Mouse (Mus musculus) left cerebral cortex, postnatal 14 days (tissue): Measurements from ENCODE around the gene Mob1b. TPM values are rescaled to one million over a fixed set of nuclear protein-coding genes. Genes with fewer than 3 reads are reported as not detected.

Experiments
- DNase-seq, 2 experiments: peaks; one replicate each; pipeline ENCODE4 v3.0.0; 2021 to 2022; ENCODE audit warnings: low spot score in 2 of 2, mixed read lengths in 1 of 2
- intact Hi-C: fragments of 180-260 bp; cut with DNase I; formaldehyde crosslinking; loops from one replicate; pipeline ENCODE4 v1.15.1; 2025
- total RNA-seq, 2 experiments: library from RNA; stranded (reverse); gene quantifications; 2 replicates each; pipeline ENCODE4 v1.2.3; 2021

Gene Mob1b
- total RNA-seq, 2 experiments from 2014 or later, result 30.8 to 32.8 TPM

DNA sequence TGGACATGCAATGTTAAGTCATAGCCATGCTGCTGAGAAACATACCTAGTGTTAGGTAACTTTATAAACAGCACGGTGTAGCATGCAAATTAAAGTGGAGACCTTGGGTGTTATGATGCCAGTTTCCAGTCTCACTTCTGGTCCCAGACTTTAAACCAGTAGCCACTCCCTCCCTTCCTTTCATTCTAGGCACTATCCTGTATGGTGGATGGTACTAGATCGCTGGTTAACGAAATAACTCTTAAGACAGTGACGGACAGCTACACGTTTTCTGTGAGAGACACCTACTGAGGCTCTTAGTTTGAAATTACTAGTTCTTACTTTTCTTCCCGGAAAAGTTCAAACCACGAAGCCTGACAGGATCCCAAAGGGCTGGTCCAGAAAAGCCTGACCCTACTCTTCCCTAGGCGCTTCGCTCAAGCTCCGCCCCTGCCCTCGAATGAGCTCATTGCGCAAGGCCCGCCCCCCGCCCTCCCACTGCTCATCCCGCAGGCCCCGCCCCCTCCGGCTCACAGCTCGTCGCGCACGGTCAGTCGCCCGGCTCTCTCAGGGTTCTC is 43.9 kb downstream of the Mob1b start:
- DNase-seq, result no peak
- intact Hi-C loops, result loop anchor here (5.0 kb wide), 2 partner anchors 42 to 87 kb away; partner anchors contain the start of genes Grsf1 and Mob1b

DNA sequence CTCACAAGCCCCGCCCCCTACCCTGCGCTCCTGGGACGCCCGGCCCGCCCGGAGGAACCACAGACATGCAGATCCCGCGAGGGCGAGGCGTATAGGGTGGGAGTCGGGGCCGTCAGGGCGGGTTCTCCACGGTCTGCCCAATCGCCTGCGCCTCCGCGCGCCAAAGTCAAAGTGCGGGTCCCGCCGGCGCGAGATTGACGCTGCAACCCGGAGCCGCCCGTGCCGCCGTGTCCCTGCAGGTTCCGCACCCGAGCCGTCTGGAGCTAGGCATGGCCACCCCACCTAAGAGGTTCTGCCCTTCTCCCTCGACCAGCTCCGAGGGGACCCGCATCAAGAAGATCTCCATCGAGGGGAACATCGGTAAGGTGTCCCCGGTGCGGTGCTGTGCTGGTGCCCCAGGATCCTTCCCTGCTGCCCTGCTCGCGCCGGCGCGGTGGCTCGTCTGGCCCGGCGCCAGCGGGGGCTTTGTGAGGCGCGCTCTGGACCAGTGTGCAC is 44.4 kb downstream of the Mob1b start, which contains the start of gene Dck:
Gene Dck (plus strand): TSS at position 10 of the 495 bp plus-strand sequence.
- DNase-seq, result peak; percentile 96 to 98
- intact Hi-C loops, result loop anchor here (5.0 kb wide), 2 partner anchors 43 to 88 kb away; partner anchors contain the start of genes Grsf1 and Mob1b

DNA sequence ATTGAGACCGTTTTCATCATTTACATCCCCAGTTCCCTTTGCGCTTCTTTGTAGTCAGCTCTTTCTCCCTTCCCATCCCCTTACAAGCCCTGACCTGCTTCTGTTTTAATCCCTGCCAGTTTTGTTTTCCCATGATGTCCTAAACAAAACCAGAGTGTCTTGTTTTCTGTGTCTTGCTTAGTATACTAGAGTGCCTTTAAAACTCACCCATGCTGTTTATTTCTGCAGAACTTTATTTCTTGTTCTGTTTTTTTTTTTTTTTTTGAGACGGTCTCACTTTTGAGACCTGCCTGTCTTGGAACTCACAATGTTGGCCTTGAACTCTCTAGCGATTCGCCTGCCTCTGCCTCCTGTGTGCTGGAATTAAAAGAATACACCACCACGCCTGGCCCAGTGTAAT is 44.9 kb downstream of the Mob1b start:
- DNase-seq, result no peak
- intact Hi-C loops, result no loop called here

DNA sequence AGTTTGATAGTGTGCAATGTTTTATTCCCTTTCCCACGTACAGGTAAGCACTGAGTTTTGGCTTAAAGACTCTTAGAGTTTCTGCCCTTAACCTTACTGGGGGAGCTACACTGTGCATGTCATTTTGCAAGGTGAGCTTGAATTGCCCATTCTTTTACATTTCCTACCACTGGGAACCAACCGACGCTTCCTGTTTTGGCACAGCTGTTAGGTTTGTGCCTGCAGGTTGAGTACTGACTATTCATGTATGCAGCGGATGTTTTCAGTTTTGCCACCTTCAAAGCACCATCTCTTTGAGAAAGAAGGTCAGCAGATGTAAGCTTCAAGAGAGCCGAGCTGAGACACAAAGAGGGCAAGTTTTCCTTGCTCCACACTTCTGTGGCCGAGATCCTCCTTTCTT is 45.5 kb downstream of the Mob1b start:
- intact Hi-C loops, result no loop called here
- DNase-seq, result no peak

DNA sequence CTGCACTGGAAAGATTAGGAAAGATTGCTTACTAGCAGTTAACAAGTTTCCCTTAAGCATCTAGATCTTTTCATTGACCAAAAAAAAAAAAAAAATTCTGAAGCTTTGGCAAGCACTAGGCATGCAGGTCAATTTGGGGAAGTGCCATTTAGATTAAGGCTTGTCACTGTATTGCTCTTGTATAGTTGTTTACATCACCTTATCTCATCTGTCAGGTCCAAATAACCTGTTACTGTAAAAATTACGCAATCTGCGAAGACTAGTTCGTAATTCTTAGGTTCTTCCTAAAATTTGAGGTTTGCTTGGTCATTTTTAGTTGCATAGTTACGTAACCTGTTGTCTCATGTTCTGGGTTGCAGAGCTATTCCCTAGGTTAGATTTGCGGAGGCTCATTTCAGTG is 46.2 kb downstream of the Mob1b start:
- no peak for DNase-seq
- intact Hi-C loops, result no loop called here

DNA sequence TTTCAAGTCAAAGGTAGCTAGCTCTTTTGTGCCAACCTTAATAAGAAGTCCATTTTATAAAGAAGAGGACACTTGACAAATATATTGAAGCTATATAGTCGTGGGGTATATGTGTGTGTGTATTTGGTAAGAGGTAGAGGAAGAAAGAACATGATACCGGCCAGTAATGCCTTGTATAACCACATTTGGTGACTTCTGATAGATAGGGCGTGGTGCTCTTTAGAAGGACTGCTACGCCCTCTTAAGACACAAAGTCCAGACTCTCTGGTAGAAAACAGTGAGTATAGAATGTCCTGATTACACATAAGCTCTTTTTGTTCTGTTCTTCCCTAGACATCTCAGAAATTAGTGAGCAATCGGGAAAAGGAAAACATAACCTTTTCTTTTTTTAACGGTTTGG is 47.5 kb downstream of the Mob1b start:
- intact Hi-C loops, result no loop called here
- DNase-seq, result no peak

DNA sequence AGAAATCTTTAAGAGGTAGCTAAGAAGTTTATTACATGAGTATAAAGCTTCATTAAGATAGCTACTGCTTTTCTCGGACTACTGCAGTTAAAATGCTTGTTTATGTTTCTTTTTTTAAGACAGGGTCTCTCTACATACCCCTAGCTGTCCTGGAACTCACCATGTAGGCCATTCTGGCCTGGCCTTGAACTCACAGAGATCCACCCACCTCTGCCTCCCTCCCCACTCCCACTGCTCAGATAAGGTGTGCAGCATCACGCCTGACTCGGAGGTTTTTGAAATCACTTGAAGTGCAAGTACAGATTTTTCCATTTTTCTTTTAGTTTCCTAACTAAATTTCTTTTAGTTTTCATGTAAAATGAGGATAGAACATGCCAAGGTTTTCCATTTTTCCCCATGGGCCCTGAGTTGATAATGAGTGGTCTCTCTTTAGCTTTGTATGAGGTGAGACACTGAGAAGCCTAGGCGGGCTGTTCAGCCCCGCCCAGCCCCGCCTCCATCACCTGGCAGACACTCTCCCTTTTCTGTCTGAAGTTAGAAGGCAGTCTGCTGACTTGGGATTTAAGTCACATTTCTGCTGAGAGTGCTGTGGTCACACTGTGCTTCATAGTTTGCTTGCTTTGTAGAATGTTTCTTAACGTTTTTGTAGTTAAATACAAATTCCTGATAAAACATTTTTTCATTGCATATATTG is 61.6 kb downstream of the Mob1b start:
- DNase-seq, result no peak
- intact Hi-C loops, result no loop called here

DNA sequence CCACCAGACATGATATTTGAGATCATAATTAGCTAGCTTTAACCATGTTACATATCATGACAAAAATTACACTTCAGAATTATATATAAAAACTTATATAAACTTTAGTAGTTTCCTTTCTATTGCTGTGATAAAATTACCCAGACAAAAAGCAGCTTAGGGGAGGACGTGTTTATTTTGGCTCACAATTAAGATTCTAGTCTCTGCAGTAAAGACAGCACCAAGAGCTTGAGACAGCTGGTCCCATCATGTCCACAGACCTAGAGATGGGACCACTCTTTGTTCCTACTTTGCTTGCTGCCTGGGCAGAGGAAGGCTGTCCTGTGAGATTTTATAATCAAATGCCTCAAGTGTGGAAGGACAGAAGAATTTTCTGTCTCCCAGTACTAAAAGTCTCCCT is 64.4 kb downstream of the Mob1b start:
- no peak for DNase-seq
- intact Hi-C loops, result no loop called here

DNA sequence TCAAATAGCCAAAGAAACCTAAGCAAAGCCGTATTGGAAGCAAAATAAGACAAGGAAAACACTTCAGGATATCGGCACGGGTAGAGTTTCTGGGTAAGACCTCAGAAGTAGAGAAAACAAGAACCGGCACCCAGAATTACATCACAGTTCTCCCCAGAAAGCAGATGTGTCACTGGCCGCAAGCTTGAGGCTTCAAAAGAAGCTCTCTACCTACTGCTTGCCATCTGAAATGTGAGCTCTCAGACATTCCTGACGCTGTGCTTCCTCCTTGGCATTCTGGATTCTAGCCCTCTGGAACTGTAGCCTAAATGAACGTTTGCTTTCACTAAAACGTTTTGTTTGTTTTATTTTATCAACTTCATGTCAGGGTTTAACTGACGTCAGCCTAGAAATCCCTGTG is 70.0 kb downstream of the Mob1b start:
- intact Hi-C loops, result loop anchor here (5.0 to 10.0 kb wide), 3 partner anchors 97 to 592 kb away; partner anchors contain the start of gene Slc4a4
- DNase-seq, result no peak

DNA sequence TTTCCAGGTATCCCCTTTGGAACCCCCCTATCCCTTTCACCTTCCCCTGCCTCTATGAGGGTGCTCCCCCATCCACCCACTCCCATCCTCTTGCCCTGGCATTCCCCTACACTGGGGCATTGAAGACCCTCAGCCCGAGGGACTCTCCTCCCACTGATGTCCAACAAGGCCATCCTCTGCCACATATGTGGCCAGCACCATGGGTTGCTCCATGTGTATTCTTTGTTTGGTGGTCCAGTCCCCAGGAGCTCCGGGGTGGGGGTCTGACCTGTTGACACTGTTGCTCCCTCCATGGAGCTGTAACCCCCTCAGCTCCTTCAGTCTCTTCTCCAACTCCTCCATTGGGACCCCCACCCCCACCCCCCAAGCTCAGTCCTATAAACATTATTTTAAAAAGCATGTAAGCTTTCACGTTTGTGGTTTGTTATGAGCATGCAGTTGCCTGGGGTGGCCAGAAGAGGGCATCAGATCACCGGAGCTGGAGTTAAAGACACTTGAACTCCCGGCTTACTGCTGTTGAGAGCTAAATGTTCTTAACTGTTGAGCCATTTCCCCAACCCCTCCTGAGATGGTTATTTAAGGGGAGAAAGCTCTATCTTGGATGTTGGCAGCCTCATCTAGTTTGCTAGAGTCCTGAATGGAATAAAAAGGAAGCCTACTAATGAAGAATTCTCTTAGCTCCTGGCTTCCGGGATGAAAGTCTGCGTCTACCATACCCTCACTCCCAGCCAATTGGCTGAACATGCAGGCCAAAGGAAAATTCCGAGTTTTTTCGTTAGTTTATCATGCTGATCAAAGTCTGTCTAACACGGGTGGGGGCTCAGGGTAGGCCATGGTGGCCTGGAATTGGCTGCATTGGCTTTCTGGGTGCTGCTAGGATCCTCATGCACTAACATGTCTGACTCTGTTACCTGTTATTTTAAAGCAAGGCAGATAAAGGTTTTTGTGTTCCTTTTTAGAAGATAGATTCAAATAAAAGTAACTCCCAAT is 70.9 kb downstream of the Mob1b start:
- intact Hi-C loops, result loop anchor here (5.0 to 10.0 kb wide), 3 partner anchors 96 to 591 kb away; partner anchors contain the start of gene Slc4a4

DNA sequence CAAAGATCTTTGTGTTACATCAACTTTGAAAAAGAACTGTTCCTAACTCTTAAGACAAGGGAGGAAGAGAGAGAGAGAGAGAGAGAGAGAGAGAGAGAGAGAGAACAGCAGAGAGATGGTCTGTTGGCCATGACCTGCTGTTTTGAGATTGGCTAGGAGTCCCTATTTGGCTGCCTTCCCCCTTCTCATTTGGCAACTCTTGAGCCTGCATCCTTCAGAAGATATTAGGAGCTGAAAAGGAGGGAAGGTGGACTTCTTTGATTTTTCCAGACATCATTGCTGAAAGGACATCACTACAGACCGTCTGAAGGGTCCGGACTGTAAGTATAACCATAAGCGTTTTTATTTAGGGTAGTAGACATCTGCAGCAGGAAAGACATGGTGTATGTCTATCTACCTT is 73.0 kb downstream of the Mob1b start:
- DNase-seq, result no peak
- intact Hi-C loops, result loop anchor here (5.0 to 10.0 kb wide), 3 partner anchors 94 to 589 kb away; partner anchors contain the start of gene Slc4a4

More for the DNA sequence above, 70.9 kb downstream of the Mob1b start:
- DNase-seq, result peak; percentile 45 to 66

DNA sequence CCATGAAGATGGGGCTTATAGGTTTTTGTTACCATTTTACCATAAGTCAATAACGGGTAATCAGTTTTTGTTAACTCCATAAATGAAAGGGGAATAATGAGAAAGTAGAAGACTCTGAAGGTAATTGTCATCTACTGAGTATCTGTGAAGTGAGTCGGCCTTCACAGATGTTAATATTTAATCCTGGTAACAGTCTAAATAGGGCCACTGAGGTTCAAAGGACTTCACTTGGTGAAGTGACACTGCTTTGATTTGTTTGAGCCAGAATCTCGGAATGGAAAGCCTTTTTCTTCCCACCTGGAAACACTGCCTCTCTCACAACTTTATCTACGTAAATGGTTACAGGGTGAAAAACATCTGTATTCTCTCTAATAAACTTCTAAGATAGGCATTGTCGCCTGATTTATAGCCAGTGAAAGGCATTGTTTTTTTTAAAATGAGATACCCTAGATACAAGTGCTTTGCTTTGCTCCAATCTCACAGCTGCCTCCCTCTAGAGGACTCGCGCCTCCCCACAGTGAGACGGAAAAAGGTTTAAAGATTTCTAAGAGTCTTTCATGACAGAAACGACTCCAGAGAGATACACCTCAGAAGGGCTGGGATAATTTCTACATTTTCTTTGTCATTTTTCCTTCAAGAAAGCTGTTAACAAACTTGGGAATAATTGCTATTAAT is 75.4 kb downstream of the Mob1b start:
- no peak for DNase-seq
- intact Hi-C loops, result loop anchor here (10.0 kb wide), 1 partner anchor 419 kb away; no protein-coding TSS in a partner anchor

DNA sequence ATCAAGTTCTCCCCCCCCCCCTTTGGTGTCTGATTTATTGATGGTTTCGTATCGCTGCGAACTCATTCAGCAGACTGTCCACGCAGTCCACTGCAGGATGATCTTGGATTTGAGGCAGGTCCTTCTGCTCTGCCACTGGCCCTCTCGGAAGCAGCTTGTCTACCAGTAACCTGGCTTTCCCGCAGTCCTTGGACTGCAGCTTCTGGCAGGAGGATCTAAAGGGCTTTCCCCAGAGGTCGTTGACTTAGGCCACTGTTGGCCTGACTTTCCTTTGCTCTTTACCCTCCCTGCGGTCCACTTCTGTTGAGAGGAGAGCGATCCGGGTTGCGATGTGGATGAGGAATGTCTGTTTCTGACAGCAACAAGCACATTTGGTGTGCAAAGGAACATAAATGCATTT is 75.9 kb downstream of the Mob1b start:
- DNase-seq, result no peak
- intact Hi-C loops, result loop anchor here (10.0 kb wide), 1 partner anchor 418 kb away; no protein-coding TSS in a partner anchor

DNA sequence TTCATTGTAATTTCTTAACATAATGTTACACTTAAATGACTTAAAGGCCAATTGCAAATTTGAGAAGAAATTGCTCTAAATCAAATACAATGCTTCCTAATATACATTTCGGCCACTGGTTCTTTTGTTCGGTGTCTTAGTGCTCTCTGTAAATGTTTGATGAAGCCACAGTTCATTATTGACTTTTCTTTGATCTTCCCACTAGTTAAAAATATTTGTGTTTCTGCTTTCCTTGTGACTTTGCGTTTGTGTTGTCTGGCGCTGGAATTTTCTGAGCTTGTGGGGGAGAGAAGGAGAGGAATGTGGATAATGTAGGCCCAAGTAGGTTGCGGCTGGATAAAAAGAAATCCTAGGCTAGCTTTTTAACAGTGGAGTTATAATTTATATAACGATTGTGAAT is 76.5 kb downstream of the Mob1b start:
- intact Hi-C loops, result loop anchor here (10.0 kb wide), 1 partner anchor 418 kb away; no protein-coding TSS in a partner anchor
- DNase-seq, result no peak

DNA sequence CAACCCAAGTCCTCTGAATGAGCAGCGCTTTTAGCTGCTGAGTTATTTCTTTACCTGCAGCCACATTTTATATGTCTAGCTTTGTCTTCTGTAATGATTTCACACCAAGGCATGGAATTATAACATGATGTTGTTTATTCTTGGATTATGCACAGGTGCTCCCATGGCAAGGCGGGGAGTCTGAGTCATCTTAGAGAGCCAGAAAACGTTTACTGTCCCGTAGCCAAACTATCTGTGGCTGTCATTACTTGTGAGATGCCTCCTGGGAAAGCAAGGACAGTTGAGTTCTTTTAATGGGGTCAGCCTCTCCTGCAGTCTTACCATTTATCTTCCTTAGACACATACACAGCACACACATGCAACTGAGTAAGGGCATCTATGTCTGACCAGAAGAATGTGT is 85.0 kb downstream of the Mob1b start:
- intact Hi-C loops, result no loop called here
- no peak for DNase-seq

DNA sequence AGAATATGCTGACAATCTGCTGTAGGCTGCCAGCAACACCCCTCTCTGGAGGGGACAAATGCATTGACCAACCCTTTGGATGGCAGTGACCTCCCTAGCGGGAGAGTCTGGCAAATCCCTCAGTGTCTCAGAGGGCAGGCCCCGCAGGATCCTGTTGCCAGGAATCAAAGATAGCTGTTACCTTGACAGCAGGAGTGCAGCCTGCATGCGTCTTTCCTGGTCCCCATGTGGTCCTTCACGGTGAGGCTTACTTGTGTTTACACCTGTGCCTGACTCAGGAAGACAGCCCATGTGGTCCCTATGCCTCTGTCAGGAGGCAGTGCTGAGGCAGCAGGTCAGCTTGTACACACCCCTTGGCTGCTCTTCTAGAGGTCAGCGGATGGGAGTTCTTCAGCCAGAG is 85.6 kb downstream of the Mob1b start:
- intact Hi-C loops, result no loop called here
- no peak for DNase-seq

DNA sequence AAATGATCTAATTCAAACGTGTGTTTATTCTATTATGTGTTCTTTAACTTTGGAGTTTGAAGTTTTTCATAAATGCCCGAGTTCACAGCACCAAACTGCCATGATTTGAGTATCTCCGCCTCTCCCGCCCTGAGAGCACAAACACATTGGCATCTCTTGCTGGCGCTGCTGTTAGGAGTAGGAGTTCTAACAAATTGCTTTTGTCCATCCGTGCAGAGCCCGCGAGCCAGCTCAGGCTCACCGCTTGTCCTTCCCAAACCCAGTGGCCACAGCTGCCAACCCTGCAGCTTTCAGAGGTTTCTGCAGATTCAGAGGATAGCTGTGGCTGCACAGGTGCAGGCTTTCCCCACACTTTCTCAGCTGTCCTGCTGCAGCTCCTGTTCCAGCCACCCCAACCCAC is 86.7 kb downstream of the Mob1b start:
- intact Hi-C loops, result no loop called here
- peak in 1 of 2 experiments; percentile 15 for DNase-seq

DNA sequence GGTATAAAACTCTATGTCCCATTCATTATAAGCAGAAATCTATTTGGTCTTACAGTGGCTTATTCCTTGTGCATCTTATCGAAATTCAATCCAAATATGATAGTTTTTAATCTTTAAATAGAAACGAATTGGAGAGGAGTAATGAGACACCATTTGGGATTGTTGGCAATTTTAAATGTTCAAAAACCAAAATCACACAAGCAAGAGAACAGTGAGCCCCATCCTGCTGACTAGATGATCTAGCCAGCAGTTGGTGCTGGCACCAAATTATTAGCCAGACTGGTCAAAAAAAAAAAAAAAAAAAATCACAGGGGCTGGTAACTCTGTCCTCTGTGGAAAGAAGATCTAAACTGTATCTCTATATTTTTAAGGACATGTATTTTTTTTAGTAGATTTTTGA is 92.5 kb downstream of the Mob1b start:
- intact Hi-C loops, result no loop called here

More for the DNA sequence above, 92.5 kb downstream of the Mob1b start:
- no peak for DNase-seq
